Mouse (Mus musculus): Measurements from ENCODE around the gene Fsip1.

- TF ChIP-seq PAX5 (IDR thresholded peaks at IDR 0.05; ENCODE audit: low read length) (no peak), MXI1 (IDR thresholded peaks at IDR 0.05; ENCODE audit: low read depth, low read length) (no peak), SIN3A (IDR thresholded peaks at IDR 0.05; ENCODE audit: low read length) (no peak), BHLHE40 (IDR thresholded peaks at IDR 0.05; ENCODE audit: low read depth, low read length) (no peak), MAX (IDR thresholded peaks at IDR 0.05; ENCODE audit: low read length) (no peak), CTCF (conservative IDR thresholded peaks at IDR 0.05 in 1 of 2, IDR thresholded peaks at IDR 0.05 in 1 of 2; ENCODE audit: low read depth in 2 of 2, low read length in 2 of 2) (no peak), MYC (IDR thresholded peaks at IDR 0.05; ENCODE audit: low read depth, low read length) (no peak), POLR2A (IDR thresholded peaks at IDR 0.05; ENCODE audit: low read depth, low read length) (no peak), HCFC1 (IDR thresholded peaks at IDR 0.05; ENCODE audit: low read depth, low read length) (no peak), NELFE (IDR thresholded peaks at IDR 0.05; ENCODE audit: low read depth, low read length) (no peak)
These were observed 128.5 kb downstream of the Fsip1 start for GRCm38 (mm10) chr2:118128313-118128712.

All from CH12.LX (cell line).